20 mouse cellular contexts compared by ENCODE assay signal in the genomic region with DNA sequence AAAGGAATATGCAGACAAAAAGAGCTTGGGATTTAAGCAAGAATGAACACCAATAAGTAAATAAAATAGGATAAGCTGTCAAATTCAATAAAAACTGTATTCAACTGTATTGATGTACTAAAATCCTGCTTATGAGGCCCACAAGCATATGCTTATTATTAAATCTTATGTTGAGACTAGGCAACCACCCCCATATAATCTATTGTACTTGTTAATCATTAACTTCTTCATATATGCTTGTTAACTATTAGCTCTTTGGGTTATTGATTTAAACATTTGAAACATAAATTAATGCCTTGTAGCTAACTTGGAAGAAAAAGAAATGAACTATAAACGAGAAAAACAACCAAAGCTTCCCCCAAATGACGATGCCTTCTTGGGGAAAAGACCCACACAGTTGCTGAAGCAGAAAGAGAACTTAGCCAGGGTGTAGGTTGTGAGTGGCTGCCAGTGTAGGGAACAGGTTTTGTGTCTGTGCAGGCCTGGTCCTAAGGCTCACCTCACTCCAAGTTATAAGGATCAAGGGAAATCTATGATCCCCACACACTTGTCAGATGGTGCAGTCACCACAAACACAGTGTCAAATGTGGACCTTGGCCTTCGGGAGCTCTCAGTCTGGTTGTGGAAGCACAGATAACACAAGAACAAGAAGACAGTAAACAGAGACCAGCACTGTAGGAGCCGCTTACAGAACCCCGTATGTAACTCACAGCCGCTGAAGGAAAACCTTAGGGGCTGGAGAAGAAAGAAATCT.
DNase-seq lines count a peak whose midpoint lies in the region; ATAC-seq lines count a peak whose summit lies in the region.
"Had no signal": no experiment of that assay in that cellular context is flagged by ENCODE, and none has a peak within 500 bp of the region (broad histone marks: within the 10 kb centered on the region; RNA-seq: fewer than 3 reads in every experiment).

No protein-coding gene starts in this region.

- H3K27me3 ChIP-seq in kidney, embryonic 16.5 days (ENCODE audit: insufficient read depth, low read length) = no peaks in the 10 kb centered on the region
- H3K27me3 ChIP-seq in intestine, embryonic 16.5 days (replicated peaks; ENCODE audit: control insufficient read depth, insufficient read depth, low read length) = no peaks in the 10 kb centered on the region
- no peaks in the 10 kb centered on the region for H3K27me3 ChIP-seq in liver, embryonic 13.5 days
- H3K27me3 ChIP-seq in stomach, embryonic 15.5 days (replicated peaks) = no peaks in the 10 kb centered on the region
- no peaks in the 10 kb centered on the region for H3K27me3 ChIP-seq in midbrain, embryonic 11.5 days (ENCODE audit: control insufficient read depth, insufficient read depth, low read length)
- H3K27me3 ChIP-seq: heart, embryonic 15.5 days; hindbrain, embryonic 12.5 days; Patski had no signal

- DNase-seq in kidney, postnatal 25 days = no peak
- no peak for DNase-seq in liver, embryonic 13.5 days
- no peak for DNase-seq in midbrain, embryonic 11.5 days (ENCODE audit: low spot score, missing footprints)
- DNase-seq in adrenal gland, adult 8-10 months = no peak
- no peak for DNase-seq in cerebellum, adult 18-20 months
- DNase-seq: adrenal gland, postnatal 14 days; cerebellum, adult 2 months; cerebellum, postnatal 36 days; gastrocnemius, postnatal 14 days; heart, adult 18-20 months; lung, embryonic 14.5 days; lung, postnatal 4 days; right cerebral cortex, postnatal 25 days; thymus, postnatal 36 days had no signal

- no peak overlapping the region for H3K4me2 ChIP-seq in kidney, embryonic 16.5 days (replicated peaks; ENCODE audit: low read depth, low read length)
- peak overlapping the region; percentile 32 for H3K4me2 ChIP-seq in intestine, embryonic 16.5 days (ENCODE audit: low read depth, low read length)
- no peak overlapping the region for H3K4me2 ChIP-seq in liver, embryonic 13.5 days
- H3K4me2 ChIP-seq in stomach, embryonic 15.5 days = no peak overlapping the region
- H3K4me2 ChIP-seq in midbrain, embryonic 11.5 days = no peak overlapping the region
- H3K4me2 ChIP-seq: heart, embryonic 15.5 days; hindbrain, embryonic 12.5 days; lung, embryonic 14.5 days had no signal

- no peaks in the 10 kb centered on the region for H3K9me3 ChIP-seq in kidney, embryonic 16.5 days (ENCODE audit: low read length)
- H3K9me3 ChIP-seq in intestine, embryonic 16.5 days (ENCODE audit: control insufficient read depth, low read length) = no peaks in the 10 kb centered on the region
- no peaks in the 10 kb centered on the region for H3K9me3 ChIP-seq in liver, embryonic 13.5 days (replicated peaks)
- no peaks in the 10 kb centered on the region for H3K9me3 ChIP-seq in stomach, embryonic 15.5 days
- no peaks in the 10 kb centered on the region for H3K9me3 ChIP-seq in midbrain, embryonic 11.5 days (ENCODE audit: control insufficient read depth, low read length)
- H3K9me3 ChIP-seq: heart, embryonic 15.5 days; hindbrain, embryonic 12.5 days had no signal

- peak; percentile 57 for ATAC-seq in kidney, embryonic 16.5 days (ENCODE audit: low FRiP score, low TSS enrichment)
- peak; percentile 85 for ATAC-seq in intestine, embryonic 16.5 days
- peak; percentile 35; the same call in 1 of the 2 replicates for ATAC-seq in liver, embryonic 13.5 days (ENCODE audit: low read depth)
- peak; percentile 63 for ATAC-seq in stomach, embryonic 15.5 days (ENCODE audit: insufficient read depth, low FRiP score, low read depth)
- ATAC-seq in midbrain, embryonic 11.5 days (ENCODE audit: low FRiP score) = no peak
- ATAC-seq: Patski had no signal

- H3K27ac ChIP-seq in kidney, embryonic 16.5 days (ENCODE audit: low read length) = peak overlapping the region; percentile 69
- H3K27ac ChIP-seq in intestine, embryonic 16.5 days (ENCODE audit: low read length) = peak overlapping the region; percentile 94
- peak overlapping the region; percentile 40; the same call in 1 of the 2 replicates for H3K27ac ChIP-seq in liver, embryonic 13.5 days
- peak overlapping the region; percentile 73 for H3K27ac ChIP-seq in stomach, embryonic 15.5 days
- H3K27ac ChIP-seq in midbrain, embryonic 11.5 days (ENCODE audit: low read depth, low read length) = no peak overlapping the region
- H3K27ac ChIP-seq: heart, embryonic 15.5 days; hindbrain, embryonic 12.5 days had no signal

- no peak overlapping the region for H3K4me3 ChIP-seq in kidney, embryonic 16.5 days (ENCODE audit: low read length)
- no peak overlapping the region for H3K4me3 ChIP-seq in intestine, embryonic 16.5 days (ENCODE audit: low read length)
- H3K4me3 ChIP-seq in liver, embryonic 13.5 days (replicated peaks) = no peak overlapping the region
- H3K4me3 ChIP-seq in stomach, embryonic 15.5 days (replicated peaks) = no peak overlapping the region
- H3K4me3 ChIP-seq in midbrain, embryonic 11.5 days (ENCODE audit: low read depth, low read length) = no peak overlapping the region
- H3K4me3 ChIP-seq: heart, embryonic 15.5 days; hindbrain, embryonic 12.5 days had no signal

- 71% methylated on average over 6 of the region's 6 CpGs for WGBS in kidney, embryonic 16.5 days
- WGBS in intestine, embryonic 16.5 days = 57% methylated on average over 6 of the region's 6 CpGs
- 57% methylated on average over 6 of the region's 6 CpGs for WGBS in liver, embryonic 13.5 days (ENCODE audit: insufficient replicate concordance)
- 64% methylated on average over 6 of the region's 6 CpGs for WGBS in stomach, embryonic 15.5 days
- WGBS in midbrain, embryonic 11.5 days = 89% methylated on average over 6 of the region's 6 CpGs

- H3K36me3 ChIP-seq in kidney, embryonic 16.5 days (ENCODE audit: insufficient read depth, low read length) = no peaks in the 10 kb centered on the region
- no peaks in the 10 kb centered on the region for H3K36me3 ChIP-seq in intestine, embryonic 16.5 days (ENCODE audit: control insufficient read depth, insufficient read depth, low read length)
- no peaks in the 10 kb centered on the region for H3K36me3 ChIP-seq in liver, embryonic 13.5 days
- no peaks in the 10 kb centered on the region for H3K36me3 ChIP-seq in stomach, embryonic 15.5 days
- H3K36me3 ChIP-seq in midbrain, embryonic 11.5 days (ENCODE audit: control insufficient read depth, insufficient read depth, low read length) = no peaks in the 10 kb centered on the region
- H3K36me3 ChIP-seq: heart, embryonic 15.5 days; hindbrain, embryonic 12.5 days had no signal

- peaks cover 34% of the 10 kb centered on the region for H3K4me1 ChIP-seq in kidney, embryonic 16.5 days (ENCODE audit: insufficient read depth, low read length)
- H3K4me1 ChIP-seq in intestine, embryonic 16.5 days (ENCODE audit: control insufficient read depth, insufficient read depth, low read length) = peaks cover 12% of the 10 kb centered on the region; the same call in 1 of the 2 replicates
- peaks cover 37% of the 10 kb centered on the region for H3K4me1 ChIP-seq in liver, embryonic 13.5 days (replicated peaks)
- no peaks in the 10 kb centered on the region for H3K4me1 ChIP-seq in stomach, embryonic 15.5 days
- H3K4me1 ChIP-seq in midbrain, embryonic 11.5 days (ENCODE audit: control insufficient read depth, insufficient read depth, low read length) = peaks cover 2% of the 10 kb centered on the region; the same call in 1 of the 2 replicates

- no peak overlapping the region for H3K9ac ChIP-seq in kidney, embryonic 16.5 days (replicated peaks; ENCODE audit: low read length)
- no peak overlapping the region; the same call in 1 of the 2 replicates for H3K9ac ChIP-seq in intestine, embryonic 16.5 days (ENCODE audit: low read depth, low read length)
- no peak overlapping the region for H3K9ac ChIP-seq in liver, embryonic 13.5 days
- H3K9ac ChIP-seq in stomach, embryonic 15.5 days = no peak overlapping the region
- H3K9ac ChIP-seq in midbrain, embryonic 11.5 days (ENCODE audit: low read length) = no peak overlapping the region
- H3K9ac ChIP-seq: heart, embryonic 15.5 days; hindbrain, embryonic 12.5 days; lung, embryonic 14.5 days had no signal
